9 mouse cellular contexts compared by ENCODE assay signal in genomic region chr1:87541614-87542013, GRCm38 (mm10). TPM values are rescaled to one million over a fixed set of nuclear protein-coding genes. Genes with fewer than 3 reads are reported as not detected.
DNase-seq lines count a peak whose midpoint lies in the region; ATAC-seq and TF ChIP-seq lines count a peak whose summit lies in the region.
"Had no signal": no experiment of that assay in that cellular context is flagged by ENCODE, and none has a peak within 500 bp of the region (broad histone marks: within the 10 kb centered on the region; RNA-seq: fewer than 3 reads in every experiment).

No protein-coding gene starts in this region.

- 33% methylated on average over 7 of the region's 7 CpGs for WGBS in midbrain, embryonic 14.5 days
- WGBS in midbrain, embryonic 16.5 days: 41% methylated on average over 7 of the region's 7 CpGs
- WGBS in liver, embryonic 14.5 days (ENCODE audit: insufficient replicate concordance): 26% methylated on average over 7 of the region's 7 CpGs

- H3K36me3 ChIP-seq in midbrain, embryonic 14.5 days (ENCODE audit: control insufficient read depth, insufficient read depth, low read length): no peaks in the 10 kb centered on the region
- no peaks in the 10 kb centered on the region for H3K36me3 ChIP-seq in midbrain, embryonic 16.5 days (ENCODE audit: control insufficient read depth, insufficient read depth, low read length)
- H3K36me3 ChIP-seq in liver, embryonic 14.5 days (replicated peaks; ENCODE audit: control insufficient read depth, insufficient read depth, low read depth): no peaks in the 10 kb centered on the region

- TF ChIP-seq CTCF in liver, embryonic 14.5 days (IDR thresholded peaks at IDR 0.05; ENCODE audit: low read depth): peak; percentile 62

- H3K9me3 ChIP-seq in midbrain, embryonic 14.5 days (ENCODE audit: control insufficient read depth, low read length): no peaks in the 10 kb centered on the region
- H3K9me3 ChIP-seq in midbrain, embryonic 16.5 days (replicated peaks; ENCODE audit: control insufficient read depth, low read length, poor library complexity, severe bottlenecking): no peaks in the 10 kb centered on the region
- no peaks in the 10 kb centered on the region for H3K9me3 ChIP-seq in liver, embryonic 14.5 days (ENCODE audit: control insufficient read depth, low read length)

- H3K9ac ChIP-seq in midbrain, embryonic 14.5 days (replicated peaks; ENCODE audit: low read length): no peak overlapping the region
- H3K9ac ChIP-seq in midbrain, embryonic 16.5 days (ENCODE audit: low read depth, low read length): no peak overlapping the region
- H3K9ac ChIP-seq in liver, embryonic 14.5 days (replicated peaks): no peak overlapping the region

- H3K27ac ChIP-seq in midbrain, embryonic 14.5 days (replicated peaks; ENCODE audit: low read depth, low read length): no peak overlapping the region
- no peak overlapping the region for H3K27ac ChIP-seq in midbrain, embryonic 16.5 days (ENCODE audit: low read length)
- H3K27ac ChIP-seq in liver, embryonic 14.5 days: no peak overlapping the region

- no peaks in the 10 kb centered on the region for H3K27me3 ChIP-seq in midbrain, embryonic 14.5 days (ENCODE audit: control insufficient read depth, insufficient read depth, low read length)
- H3K27me3 ChIP-seq in midbrain, embryonic 16.5 days (ENCODE audit: control insufficient read depth, insufficient read depth, low read depth, low read length): no peaks in the 10 kb centered on the region
- H3K27me3 ChIP-seq in liver, embryonic 14.5 days (ENCODE audit: control insufficient read depth, insufficient read depth, low read length): no peaks in the 10 kb centered on the region

- H3K4me2 ChIP-seq in midbrain, embryonic 14.5 days (ENCODE audit: low read length): no peak overlapping the region
- no peak overlapping the region for H3K4me2 ChIP-seq in midbrain, embryonic 16.5 days (ENCODE audit: low read length)
- H3K4me2 ChIP-seq in liver, embryonic 14.5 days (ENCODE audit: low read depth): no peak overlapping the region

- peak; percentile 60 for DNase-seq in CD4-positive, CD25-positive, alpha-beta regulatory T cell, adult 2 months (ENCODE audit: low read depth, low spot score)
- DNase-seq in midbrain, embryonic 14.5 days: peak; percentile 28
- peak; percentile 23 for DNase-seq in adrenal gland, postnatal 25 days
- DNase-seq in liver, embryonic 14.5 days (ENCODE audit: low read depth in 3 of 3, low spot score in 3 of 3): peak in 2 of 3 experiments; percentile 9 to 22
- DNase-seq in MN1 (ENCODE audit: low spot score): no peak

- no peak overlapping the region for H3K4me3 ChIP-seq in midbrain, embryonic 14.5 days (replicated peaks; ENCODE audit: low read depth, low read length)
- no peak overlapping the region for H3K4me3 ChIP-seq in midbrain, embryonic 16.5 days (ENCODE audit: low read depth, low read length)
- H3K4me3 ChIP-seq in liver, embryonic 14.5 days (ENCODE audit: insufficient read depth in 1 of 2, low read depth in 2 of 2, low read length in 2 of 2): no peak overlapping the region

- H3K4me1 ChIP-seq in midbrain, embryonic 14.5 days (ENCODE audit: control insufficient read depth, insufficient read depth, low read length): 0 out of 2 replicates have a peak, but pooled peaks cover 4% of the 10 kb centered on the region
- H3K4me1 ChIP-seq in midbrain, embryonic 16.5 days (ENCODE audit: control insufficient read depth, insufficient read depth, low read length): peaks cover 3% of the 10 kb centered on the region; the same call in 1 of the 2 replicates
- no peaks in the 10 kb centered on the region for H3K4me1 ChIP-seq in liver, embryonic 14.5 days (replicated peaks; ENCODE audit: control insufficient read depth in 2 of 2, insufficient read depth in 2 of 2, low read length in 1 of 2)

- TF ChIP-seq EP300 in liver, embryonic 14.5 days (IDR thresholded peaks at IDR 0.05; ENCODE audit: low read depth): no peak

- no peak for ATAC-seq in CD4-positive, CD25-positive, alpha-beta regulatory T cell, adult 4 months
- no peak for ATAC-seq in midbrain, embryonic 14.5 days (ENCODE audit: low FRiP score, low TSS enrichment)
- ATAC-seq in midbrain, embryonic 16.5 days: no peak
- ATAC-seq in erythroblast, adult 5-6 weeks (replicated peaks; ENCODE audit: low FRiP score, poor library complexity, severe bottlenecking): peak; percentile 62; the same call in 1 of the 2 replicates
- ATAC-seq in liver, embryonic 14.5 days (ENCODE audit: insufficient read depth): no peak

RNA-seq across cellular contexts. Expression of gene Neu2, which starts 31.9 kb away (rescaled TPM):
- not detected for polyA plus RNA-seq in CD4-positive, CD25-positive, alpha-beta regulatory T cell, adult 4 months (2017; shearing (Covaris generic))
- 0.13 and 0.23 TPM in 2 replicates for polyA plus RNA-seq in midbrain, embryonic 14.5 days (2014; fragmentation: Nextera tagmentation; extraction: Ambion mirVana)
- 0.47 and 0.90 TPM in 2 replicates for polyA plus RNA-seq in midbrain, embryonic 16.5 days (2015; fragmentation: Nextera tagmentation; extraction: Ambion mirVana)
- not detected in 2 replicates for total RNA-seq in adrenal gland, postnatal 25 days (2021)
- not detected in 2 replicates for total RNA-seq in erythroblast, adult 5-6 weeks (2015; ENCODE audit: low replicate concordance)
- total RNA-seq in erythroblast, adult 5-6 weeks (2017; ENCODE audit: low replicate concordance): not detected in 2 replicates
- polyA plus RNA-seq in liver, embryonic 14.5 days (2012; rRNA removed): 0.28 and 0.37 TPM in 2 replicates
- 0.20 and 0.54 TPM in 2 replicates for polyA plus RNA-seq in liver, embryonic 14.5 days (2014; fragmentation: Nextera tagmentation; extraction: Ambion mirVana)
- total RNA-seq: heart, adult 18-20 months had no signal

RNA-seq across cellular contexts. Expression of gene Ngef, which starts 32.1 kb away (rescaled TPM):
- not detected for polyA plus RNA-seq in CD4-positive, CD25-positive, alpha-beta regulatory T cell, adult 4 months (2017; shearing (Covaris generic))
- polyA plus RNA-seq in midbrain, embryonic 14.5 days (2014; fragmentation: Nextera tagmentation; extraction: Ambion mirVana): 13.0 and 16.6 TPM in 2 replicates
- 23.1 and 31.8 TPM in 2 replicates for polyA plus RNA-seq in midbrain, embryonic 16.5 days (2015; fragmentation: Nextera tagmentation; extraction: Ambion mirVana)
- total RNA-seq in adrenal gland, postnatal 25 days (2021): 0.46 TPM in 1 of 2 replicates, not detected in the other
- not detected in 2 replicates for total RNA-seq in erythroblast, adult 5-6 weeks (2015; ENCODE audit: low replicate concordance)
- not detected in 2 replicates for total RNA-seq in erythroblast, adult 5-6 weeks (2017; ENCODE audit: low replicate concordance)
- 2.8 and 3.4 TPM in 2 replicates for polyA plus RNA-seq in liver, embryonic 14.5 days (2012; rRNA removed)
- polyA plus RNA-seq in liver, embryonic 14.5 days (2014; fragmentation: Nextera tagmentation; extraction: Ambion mirVana): 2.9 and 3.8 TPM in 2 replicates
